Mouse (Mus musculus) kidney, embryonic 16.5 days (tissue): ENCODE results near the gene Bach2. TPM values are rescaled to one million over a fixed set of nuclear protein-coding genes. Genes with fewer than 3 reads are reported as not detected.

Experiments
- ATAC-seq: fragments of 200-750 bp; cut with Nextera tagmentation; 2 replicates; pipeline ENCODE4 v1.8.0; 2017; ENCODE audit warnings: moderate TSS enrichment; ENCODE audit not compliant: low FRiP score, low TSS enrichment
- H3K27ac ChIP-seq: fragments of 300-500 bp; sonication (generic); 2 replicates; pipeline ENCODE4 v1.5.1; 2014; ENCODE audit warnings: low read length
- H3K27me3 ChIP-seq: fragments of 300-500 bp; sonication (generic); 2 replicates; pipeline ENCODE4 v1.6.1; 2014; ENCODE audit warnings: low read length, control low read depth, mixed read lengths; ENCODE audit not compliant: insufficient read depth
- H3K36me3 ChIP-seq: fragments of 300-500 bp; sonication (generic); 2 replicates; pipeline ENCODE4 v1.6.1; 2014; ENCODE audit warnings: low read length, control low read depth, mixed read lengths; ENCODE audit not compliant: insufficient read depth
- H3K4me1 ChIP-seq: fragments of 300-500 bp; sonication (generic); 2 replicates; pipeline ENCODE4 v1.6.1; 2014; ENCODE audit warnings: low read length, control low read depth, mixed read lengths; ENCODE audit not compliant: insufficient read depth
- H3K4me2 ChIP-seq: fragments of 300-500 bp; sonication (generic); replicated peaks from 2 replicates; pipeline ENCODE4 v1.6.1; 2014; ENCODE audit warnings: low read depth, low read length
- H3K4me3 ChIP-seq: fragments of 300-500 bp; sonication (generic); 2 replicates; pipeline ENCODE4 v1.5.1; 2014; ENCODE audit warnings: mild to moderate bottlenecking, low read length
- H3K9ac ChIP-seq: fragments of 300-500 bp; sonication (generic); replicated peaks from 2 replicates; pipeline ENCODE4 v1.6.1; 2014; ENCODE audit warnings: low read length
- H3K9me3 ChIP-seq: fragments of 300-500 bp; sonication (generic); 2 replicates; pipeline ENCODE4 v1.6.1; 2016; ENCODE audit warnings: low read length, control low read depth
- WGBS: fragments of 180-500 bp; shearing (Covaris S2); extraction: QIAGEN DNeasy Blood & Tissue Kit; methylation state at CpG from one replicate; pipeline ENCODE4 v1.1.7; 2014; 5-methylcytosine and 5-hydroxymethylcytosine counted together
- polyA plus RNA-seq: library from polyadenylated mRNA; unstranded; fragments of >200 nt; fragmentation: Nextera tagmentation; extraction: Ambion mirVana; gene quantifications from 2 replicates; pipeline ENCODE4 v1.2.1, GENCODE M21; 2015

The Bach2 gene
- polyA plus RNA-seq, 1 experiment from 2014 or later = 7.9 TPM

- no peaks in the 10 kb centered on the region for H3K4me1 ChIP-seq
- H3K4me3 ChIP-seq = no peak overlapping the region
- H3K9me3 ChIP-seq = no peaks in the 10 kb centered on the region
- no peak overlapping the region for H3K27ac ChIP-seq
- no peaks in the 10 kb centered on the region for H3K27me3 ChIP-seq
- H3K9ac ChIP-seq = no peak overlapping the region
- H3K4me2 ChIP-seq = no peak overlapping the region
- H3K36me3 ChIP-seq = 0 out of 2 replicates have a peak, but pooled peaks cover 2% of the 10 kb centered on the region
- ATAC-seq = no peak
- WGBS = 87% methylated on average over 8 of the region's 8 CpGs
Observed at GRCm38 (mm10) chr4:32491176-32491575, 252.6 kb downstream of the Bach2 start.

GRCm38 (mm10) chr4:32492834-32493233 lies 254.2 kb downstream of the Bach2 start:
- Histone ChIP-seq H3K4me3 (no peak overlapping the region), H3K4me1 (no peaks in the 10 kb centered on the region), H3K4me2 (no peak overlapping the region), H3K36me3 (0 out of 2 replicates have a peak, but pooled peaks cover 2% of the 10 kb centered on the region), H3K9me3 (no peaks in the 10 kb centered on the region), H3K9ac (no peak overlapping the region), H3K27ac (no peak overlapping the region), H3K27me3 (no peaks in the 10 kb centered on the region)
- WGBS = 90% methylated on average over 7 of the region's 7 CpGs
- ATAC-seq = no peak

- Histone ChIP-seq H3K4me3 (no peak overlapping the region), H3K27me3 (no peaks in the 10 kb centered on the region), H3K27ac (no peak overlapping the region), H3K4me1 (no peaks in the 10 kb centered on the region), H3K9ac (no peak overlapping the region), H3K36me3 (0 out of 2 replicates have a peak, but pooled peaks cover 3% of the 10 kb centered on the region), H3K9me3 (no peaks in the 10 kb centered on the region), H3K4me2 (no peak overlapping the region)
- ATAC-seq = no peak
- 92% methylated on average over 8 of the region's 8 CpGs for WGBS
Observed at GRCm38 (mm10) chr4:32501780-32502179, 263.2 kb downstream of the Bach2 start.

- Histone ChIP-seq H3K4me3 (no peak overlapping the region), H3K4me2 (no peak overlapping the region), H3K36me3 (0 out of 2 replicates have a peak, but pooled peaks cover 3% of the 10 kb centered on the region), H3K27me3 (no peaks in the 10 kb centered on the region), H3K9me3 (no peaks in the 10 kb centered on the region), H3K4me1 (no peaks in the 10 kb centered on the region), H3K27ac (no peak overlapping the region), H3K9ac (no peak overlapping the region)
- ATAC-seq = no peak
- WGBS = 85% methylated on average over 4 of the region's 4 CpGs
Observed at GRCm38 (mm10) chr4:32502181-32502580, 263.6 kb downstream of the Bach2 start.

- H3K36me3 ChIP-seq = 0 out of 2 replicates have a peak, but pooled peaks cover 3% of the 10 kb centered on the region
- 85% methylated on average over 11 of the region's 11 CpGs for WGBS
- no peak overlapping the region for H3K9ac ChIP-seq
- H3K4me3 ChIP-seq = no peak overlapping the region
- no peak overlapping the region for H3K4me2 ChIP-seq
- H3K4me1 ChIP-seq = peaks cover 9% of the 10 kb centered on the region; the same call in 1 of the 2 replicates
- no peak for ATAC-seq
- no peak overlapping the region for H3K27ac ChIP-seq
- H3K9me3 ChIP-seq = no peaks in the 10 kb centered on the region
- no peaks in the 10 kb centered on the region for H3K27me3 ChIP-seq
Observed at GRCm38 (mm10) chr4:32504236-32504635, 265.6 kb downstream of the Bach2 start.

- WGBS = 86% methylated on average over 7 of the region's 7 CpGs
- ATAC-seq = no peak
- Histone ChIP-seq H3K9me3 (no peaks in the 10 kb centered on the region), H3K9ac (no peak overlapping the region), H3K4me3 (no peak overlapping the region), H3K4me1 (peaks cover 9% of the 10 kb centered on the region; the same call in 1 of the 2 replicates), H3K36me3 (0 out of 2 replicates have a peak, but pooled peaks cover 3% of the 10 kb centered on the region), H3K27me3 (no peaks in the 10 kb centered on the region), H3K27ac (no peak overlapping the region), H3K4me2 (no peak overlapping the region)
Observed at GRCm38 (mm10) chr4:32506306-32506808, 267.8 kb downstream of the Bach2 start.

- H3K9me3 ChIP-seq = no peaks in the 10 kb centered on the region
- H3K4me1 ChIP-seq = peaks cover 9% of the 10 kb centered on the region; the same call in 1 of the 2 replicates
- no peak overlapping the region for H3K4me2 ChIP-seq
- WGBS = 84% methylated on average over 6 of the region's 6 CpGs
- H3K27me3 ChIP-seq = no peaks in the 10 kb centered on the region
- H3K9ac ChIP-seq = no peak overlapping the region
- no peak overlapping the region for H3K27ac ChIP-seq
- no peaks in the 10 kb centered on the region for H3K36me3 ChIP-seq
- no peak overlapping the region for H3K4me3 ChIP-seq
- no peak for ATAC-seq
Observed at GRCm38 (mm10) chr4:32507041-32507440, 268.4 kb downstream of the Bach2 start.

- WGBS = 41% methylated on average over 2 of the region's 2 CpGs
Observed at GRCm38 (mm10) chr4:32508572-32508971, 270.0 kb downstream of the Bach2 start.

GRCm38 (mm10) chr4:32508996-32509395 lies 270.4 kb downstream of the Bach2 start:
- 0 out of 2 replicates have a peak overlapping the region, but pooled peaks have one; percentile 16 for H3K27ac ChIP-seq

More at GRCm38 (mm10) chr4:32508572-32508971, 270.0 kb downstream of the Bach2 start:
- no peak for ATAC-seq
- Histone ChIP-seq H3K4me2 (no peak overlapping the region; the same call in 1 of the 2 replicates), H3K9ac (no peak overlapping the region), H3K4me3 (no peak overlapping the region), H3K36me3 (no peaks in the 10 kb centered on the region), H3K27ac (peak overlapping the region; percentile 25; the same call in 1 of the 2 replicates), H3K4me1 (peaks cover 9% of the 10 kb centered on the region; the same call in 1 of the 2 replicates), H3K9me3 (no peaks in the 10 kb centered on the region), H3K27me3 (no peaks in the 10 kb centered on the region)

GRCm38 (mm10) chr4:32509832-32510612 lies 271.4 kb downstream of the Bach2 start:
- H3K36me3 ChIP-seq = no peaks in the 10 kb centered on the region
- 75% methylated on average over 9 of the region's 9 CpGs for WGBS
- H3K27ac ChIP-seq = no peak overlapping the region
- no peaks in the 10 kb centered on the region for H3K27me3 ChIP-seq
- ATAC-seq = no peak
- no peak overlapping the region for H3K9ac ChIP-seq
- H3K4me3 ChIP-seq = no peak overlapping the region
- H3K9me3 ChIP-seq = no peaks in the 10 kb centered on the region
- no peak overlapping the region for H3K4me2 ChIP-seq
- H3K4me1 ChIP-seq = peaks cover 9% of the 10 kb centered on the region; the same call in 1 of the 2 replicates

More at GRCm38 (mm10) chr4:32508996-32509395, 270.4 kb downstream of the Bach2 start:
- H3K9ac ChIP-seq = no peak overlapping the region
- H3K4me1 ChIP-seq = peaks cover 9% of the 10 kb centered on the region; the same call in 1 of the 2 replicates
- H3K4me2 ChIP-seq = no peak overlapping the region; the same call in 1 of the 2 replicates
- H3K4me3 ChIP-seq = no peak overlapping the region
- WGBS = 38% methylated on average over 8 of the region's 8 CpGs
- H3K9me3 ChIP-seq = no peaks in the 10 kb centered on the region
- no peak for ATAC-seq
- H3K36me3 ChIP-seq = no peaks in the 10 kb centered on the region
- no peaks in the 10 kb centered on the region for H3K27me3 ChIP-seq
